In the genomic region with DNA sequence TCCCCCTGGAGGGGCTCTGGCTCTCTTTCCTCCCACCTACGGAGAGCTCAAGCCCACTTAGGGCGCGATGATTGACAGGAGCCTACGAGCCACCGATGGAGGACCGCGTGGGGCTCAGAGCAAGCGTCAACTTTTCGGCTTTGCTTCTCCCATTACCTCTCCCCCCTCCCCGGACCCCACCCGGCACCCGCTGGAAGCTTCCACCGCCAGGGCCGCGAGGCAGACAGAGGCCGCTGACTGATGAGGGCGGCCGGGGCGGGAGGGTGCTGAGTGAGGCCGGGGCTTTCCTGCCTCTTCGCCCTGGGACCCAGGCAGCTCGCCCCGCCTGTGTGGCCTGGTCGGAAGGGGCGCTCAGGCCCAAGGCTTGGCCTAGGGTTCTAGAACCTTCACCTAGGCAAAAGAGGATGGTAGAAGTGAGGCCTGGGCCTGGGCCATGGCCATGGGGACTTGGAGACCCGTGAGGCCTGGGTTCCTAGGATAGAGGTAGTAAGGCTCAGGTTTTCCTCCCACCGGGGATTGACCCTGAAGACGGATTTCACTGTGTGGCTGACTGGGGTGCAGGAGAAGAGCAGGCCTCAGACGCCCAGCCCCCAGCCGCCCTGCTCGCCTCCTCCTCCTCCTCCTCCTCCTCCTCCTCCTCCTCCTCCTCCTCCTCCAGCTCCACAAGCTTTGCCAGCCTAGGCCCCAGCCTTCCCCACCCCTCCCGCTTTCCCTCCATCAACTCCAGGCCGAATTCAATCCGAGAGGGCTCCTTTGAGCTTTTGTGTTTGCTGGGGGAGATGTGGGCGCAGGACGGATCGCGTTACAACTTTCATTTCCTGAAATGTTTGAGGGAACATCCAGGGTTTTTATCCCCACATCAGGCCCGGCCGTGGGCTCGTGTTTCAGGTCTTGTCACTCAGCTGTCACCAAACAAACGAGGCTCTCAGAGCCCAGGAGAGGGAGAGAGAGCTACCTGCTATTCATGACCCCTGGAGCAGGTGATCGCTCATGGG, we compare ENCODE assay signal across 10 mouse cellular contexts. TPM values are rescaled to one million over a fixed set of nuclear protein-coding genes. Genes with fewer than 3 reads are reported as not detected.
A peak's percentile ranks its signal among the peaks of the same experiment; 100 is the strongest.
DNase-seq lines count a peak whose midpoint lies in the region; ATAC-seq and TF ChIP-seq lines count a peak whose summit lies in the region.
"Had no signal": no experiment of that assay in that cellular context is flagged by ENCODE, and none has a peak within 500 bp of the region (broad histone marks: within the 10 kb centered on the region; RNA-seq: fewer than 3 reads in every experiment).

No protein-coding gene starts in this region.

- H3K27me3 ChIP-seq in heart, embryonic 13.5 days (replicated peaks), result peaks cover 84% of the 10 kb centered on the region
- H3K27me3 ChIP-seq in testis, adult 2 months (ENCODE audit: control insufficient read depth, insufficient read depth, low read length), result peaks cover 2% of the 10 kb centered on the region
- peaks cover 89% of the 10 kb centered on the region for H3K27me3 ChIP-seq in hindbrain, embryonic 14.5 days (ENCODE audit: control insufficient read depth, insufficient read depth, low read length)

- whole genome bisulfite sequencing in heart, embryonic 13.5 days, result 8% methylated on average over 43 of the region's 43 CpGs
- under 1% methylated on average over 34 of the region's 43 CpGs for WGBS in hindbrain, embryonic 14.5 days

- peak overlapping the region; percentile 39 for H3K4me3 ChIP-seq in heart, embryonic 13.5 days
- peak overlapping the region; percentile 35 for H3K4me3 ChIP-seq in testis, adult 2 months (ENCODE audit: control insufficient read depth, low read depth, low read length)
- no peak overlapping the region for H3K4me3 ChIP-seq in hindbrain, embryonic 14.5 days (replicated peaks; ENCODE audit: low read length)
- no peak overlapping the region for H3K4me3 ChIP-seq in left cerebral cortex, adult 2 months

- H3K4me2 ChIP-seq in heart, embryonic 13.5 days, result peak overlapping the region; percentile 67
- H3K4me2 ChIP-seq in hindbrain, embryonic 14.5 days (replicated peaks), result 0 out of 2 replicates have a peak overlapping the region, but pooled peaks have one; percentile 15

- DNase-seq in heart, adult 8-10 months (ENCODE audit: low spot score), result no peak
- no peak for DNase-seq in testis, postnatal 10 days (ENCODE audit: low spot score)
- no peak for DNase-seq in hindbrain, embryonic 14.5 days (ENCODE audit: low spot score)
- peak; percentile 7 for DNase-seq in yolk sac, embryonic 10.5 days (ENCODE audit: low spot score)
- no peak for DNase-seq in left cerebral cortex, adult 2 months (ENCODE audit: extremely low spot score in 1 of 2, low spot score in 2 of 2)
- no peak for DNase-seq in MN1 (ENCODE audit: low spot score)
- DNase-seq: lung, postnatal 4 days had no signal

- no peak for TF ChIP-seq POLR2A in testis, adult 2 months (IDR thresholded peaks at IDR 0.05; ENCODE audit: control insufficient read depth, low read depth, low read length)

- H3K9ac ChIP-seq in heart, embryonic 13.5 days, result peak overlapping the region; percentile 68
- no peak overlapping the region for H3K9ac ChIP-seq in hindbrain, embryonic 14.5 days

- H3K36me3 ChIP-seq in heart, embryonic 13.5 days, result no peaks in the 10 kb centered on the region
- no peaks in the 10 kb centered on the region for H3K36me3 ChIP-seq in testis, adult 2 months (ENCODE audit: control insufficient read depth, insufficient read depth, low read length)
- no peaks in the 10 kb centered on the region for H3K36me3 ChIP-seq in hindbrain, embryonic 14.5 days (replicated peaks; ENCODE audit: control insufficient read depth, insufficient read depth)

- no peak for TF ChIP-seq CTCF in testis, adult 2 months (IDR thresholded peaks at IDR 0.05; ENCODE audit: control insufficient read depth, insufficient read depth, insufficient replicate concordance, low read depth, low read length)
- TF ChIP-seq CTCF in left cerebral cortex, adult 2 months (IDR thresholded peaks at IDR 0.05), result no peak

- no peaks in the 10 kb centered on the region for H3K9me3 ChIP-seq in heart, embryonic 13.5 days
- H3K9me3 ChIP-seq in hindbrain, embryonic 14.5 days (ENCODE audit: control insufficient read depth, low read length), result no peaks in the 10 kb centered on the region

- peaks cover 20% of the 10 kb centered on the region for H3K4me1 ChIP-seq in heart, embryonic 13.5 days
- peaks cover 2% of the 10 kb centered on the region; the same call in 1 of the 2 replicates for H3K4me1 ChIP-seq in testis, adult 2 months (ENCODE audit: control insufficient read depth, insufficient read depth, low read length)
- no peaks in the 10 kb centered on the region for H3K4me1 ChIP-seq in hindbrain, embryonic 14.5 days (replicated peaks; ENCODE audit: control insufficient read depth, insufficient read depth, low read length)

- H3K27ac ChIP-seq in heart, embryonic 13.5 days (replicated peaks), result no peak overlapping the region
- H3K27ac ChIP-seq in testis, adult 2 months (ENCODE audit: control insufficient read depth, insufficient read depth, low read depth, low read length), result no peak overlapping the region
- H3K27ac ChIP-seq in hindbrain, embryonic 14.5 days, result no peak overlapping the region
- no peak overlapping the region for H3K27ac ChIP-seq in left cerebral cortex, adult 2 months

- intact Hi-C loops in left cerebral cortex, adult 2 months (cut with DNase I), result no loop called here

- no peak for ATAC-seq in heart, embryonic 13.5 days (ENCODE audit: extremely low read depth, insufficient number of reproducible peaks, low FRiP score, low TSS enrichment)
- ATAC-seq in hindbrain, embryonic 14.5 days (ENCODE audit: low FRiP score), result no peak

RNA-seq across cellular contexts. Expression of gene Six1, which starts 18.5 kb away (rescaled TPM):
- 0.34 and 0.79 TPM in 2 replicates for polyA plus RNA-seq in heart, embryonic 13.5 days (2015; fragmentation: Nextera tagmentation; extraction: Ambion mirVana)
- total RNA-seq in heart, adult 8-10 months (2022), result 1 to 10 TPM; 1.6 to 3.6 (median 2.9) TPM
- polyA plus RNA-seq in testis, adult 2 months (2012; rRNA removed), result 0.51 and 0.58 TPM in 2 replicates
- polyA plus RNA-seq in hindbrain, embryonic 14.5 days (2014; fragmentation: Nextera tagmentation; extraction: Ambion mirVana), result 0.43 and 0.53 TPM in 2 replicates
- total RNA-seq in left cerebral cortex, adult 2 months (2021), result under 1 TPM in 1 of 2 experiments, not detected in 1; 0.14 TPM
- total RNA-seq: hematopoietic stem cell, adult 5-6 weeks had no signal

Comparison
In these comparisons a context has a peak if more than half of its experiments do, and no peak if none do; other contexts are left out.
1. H3K4me3 ChIP-seq: peak in heart, embryonic 13.5 days (single experiment) and testis, adult 2 months (single experiment); none in hindbrain, embryonic 14.5 days (single experiment) and left cerebral cortex, adult 2 months (single experiment).